Mouse (Mus musculus) hindbrain, embryonic 16.5 days (tissue): ENCODE measurements around the gene Afdn. TPM values are rescaled to one million over a fixed set of nuclear protein-coding genes. Genes with fewer than 3 reads are reported as not detected.

Source experiments
- ATAC-seq: fragments of 200-750 bp; cut with Nextera tagmentation; 2 replicates; pipeline ENCODE4 v1.8.0; 2017; ENCODE audit warnings: moderate TSS enrichment, moderate library complexity
- H3K27ac ChIP-seq: fragments of 300-500 bp; sonication (generic); 2 replicates; pipeline ENCODE4 v1.5.1; 2014; ENCODE audit warnings: low read depth, mild to moderate bottlenecking, control low read depth, low read length, moderate library complexity
- H3K27me3 ChIP-seq: fragments of 300-500 bp; sonication (generic); replicated peaks from 2 replicates; pipeline ENCODE4 v1.6.1; 2014; ENCODE audit warnings: low read length; ENCODE audit not compliant: control insufficient read depth, insufficient read depth
- H3K36me3 ChIP-seq: fragments of 300-500 bp; sonication (generic); 2 replicates; pipeline ENCODE4 v1.6.1; 2014; ENCODE audit warnings: mild to moderate bottlenecking, low read length, moderate library complexity, mixed read lengths; ENCODE audit not compliant: control insufficient read depth, insufficient read depth
- H3K4me1 ChIP-seq: fragments of 300-500 bp; sonication (generic); 2 replicates; pipeline ENCODE4 v1.6.1; 2014; ENCODE audit warnings: low read depth, low read length; ENCODE audit not compliant: control insufficient read depth, insufficient read depth
- H3K4me2 ChIP-seq: fragments of 300-500 bp; sonication (generic); 2 replicates; pipeline ENCODE4 v1.6.1; 2014; ENCODE audit warnings: mild to moderate bottlenecking, low read length, control low read depth, moderate library complexity
- H3K4me3 ChIP-seq: fragments of 300-500 bp; sonication (generic); 2 replicates; pipeline ENCODE4 v1.5.1; 2014; ENCODE audit warnings: mild to moderate bottlenecking, low read length, control low read depth, moderate library complexity
- H3K9ac ChIP-seq: fragments of 300-500 bp; sonication (generic); 2 replicates; pipeline ENCODE4 v1.6.1; 2014; ENCODE audit warnings: low read depth, mild to moderate bottlenecking, control low read depth, low read length, moderate library complexity
- H3K9me3 ChIP-seq: fragments of 300-500 bp; sonication (generic); 2 replicates; pipeline ENCODE4 v1.6.1; 2014; ENCODE audit warnings: mild to moderate bottlenecking, low read length, moderate library complexity; ENCODE audit not compliant: control insufficient read depth
- WGBS: fragments of 180-500 bp; shearing (Covaris S2); extraction: QIAGEN DNeasy Blood & Tissue Kit; methylation state at CpG from one replicate; pipeline ENCODE4 v1.1.7; 2014; 5-methylcytosine and 5-hydroxymethylcytosine counted together
- polyA plus RNA-seq: library from polyadenylated mRNA; unstranded; fragments of >200 nt; fragmentation: Nextera tagmentation; extraction: Ambion mirVana; gene quantifications from 2 replicates; pipeline ENCODE4 v1.2.1, GENCODE M21; 2015

Afdn gene
- polyA plus RNA-seq, 1 experiment from 2014 or later, result 78.5 TPM

DNA sequence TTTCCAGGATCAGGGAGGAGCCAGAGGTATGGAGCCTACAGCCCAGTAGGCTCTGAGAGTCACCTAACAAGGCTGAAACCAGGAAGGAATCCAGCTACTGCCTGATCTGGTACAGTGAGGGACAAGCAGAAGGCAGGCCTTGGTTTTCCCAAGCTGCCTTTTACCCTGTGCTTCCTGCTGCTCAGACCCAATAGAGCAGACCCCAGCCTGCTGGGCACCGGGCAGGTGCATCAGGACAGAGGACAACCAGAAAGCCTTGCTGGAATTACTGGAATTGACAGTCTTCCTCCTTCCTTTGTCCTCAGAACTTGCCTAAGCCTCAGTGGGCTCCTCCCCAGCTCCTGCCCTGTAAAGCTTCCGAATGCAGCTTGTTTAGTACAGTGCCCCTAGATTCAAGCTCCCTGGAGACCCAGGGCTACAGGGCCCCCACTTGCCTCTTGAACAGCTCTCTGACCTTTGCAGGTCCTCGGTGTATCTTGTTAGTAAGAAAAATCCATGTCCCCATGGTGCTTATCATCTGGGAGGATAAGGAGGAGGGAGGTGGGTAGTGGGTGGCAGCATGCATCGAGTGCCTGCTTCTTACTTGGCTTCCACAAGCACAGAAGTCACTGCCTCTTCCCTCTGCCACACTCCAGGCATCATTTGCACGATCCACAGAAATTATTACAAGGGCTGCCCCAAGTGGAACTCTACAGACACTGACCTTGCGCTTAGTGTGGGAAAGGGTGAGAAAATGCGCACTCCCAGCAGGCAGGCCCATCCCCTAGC, 17.2 kb upstream of the Afdn start:
- Histone ChIP-seq H3K9me3 (no peaks in the 10 kb centered on the region), H3K4me3 (no peak overlapping the region), H3K27ac (no peak overlapping the region), H3K9ac (no peak overlapping the region), H3K4me1 (peaks cover 5% of the 10 kb centered on the region), H3K4me2 (no peak overlapping the region), H3K27me3 (no peaks in the 10 kb centered on the region), H3K36me3 (no peaks in the 10 kb centered on the region)
- 0 out of 2 replicates have a peak, but pooled peaks have one; percentile 18 for ATAC-seq
- 50% methylated on average over 7 of the region's 7 CpGs for WGBS

GRCm38 (mm10) chr17:13743709-13744079, 16.6 kb upstream of the Afdn start:
- ATAC-seq, result no peak

GRCm38 (mm10) chr17:13744219-13744618, 16.1 kb upstream of the Afdn start:
- ATAC-seq, result no peak
- H3K36me3 ChIP-seq, result no peaks in the 10 kb centered on the region
- WGBS, result 72% methylated on average over 6 of the region's 6 CpGs
- no peak overlapping the region for H3K4me3 ChIP-seq
- no peaks in the 10 kb centered on the region for H3K27me3 ChIP-seq
- H3K4me1 ChIP-seq, result peaks cover 5% of the 10 kb centered on the region
- H3K4me2 ChIP-seq, result no peak overlapping the region
- H3K9ac ChIP-seq, result no peak overlapping the region
- H3K9me3 ChIP-seq, result no peaks in the 10 kb centered on the region
- no peak overlapping the region for H3K27ac ChIP-seq

More at GRCm38 (mm10) chr17:13743709-13744079, 16.6 kb upstream of the Afdn start:
- peaks cover 5% of the 10 kb centered on the region for H3K4me1 ChIP-seq
- no peak overlapping the region for H3K9ac ChIP-seq
- H3K4me3 ChIP-seq, result no peak overlapping the region
- WGBS, result 52% methylated on average over 5 of the region's 5 CpGs
- no peak overlapping the region for H3K27ac ChIP-seq
- H3K4me2 ChIP-seq, result no peak overlapping the region
- no peaks in the 10 kb centered on the region for H3K9me3 ChIP-seq
- H3K27me3 ChIP-seq, result no peaks in the 10 kb centered on the region
- H3K36me3 ChIP-seq, result no peaks in the 10 kb centered on the region

DNA sequence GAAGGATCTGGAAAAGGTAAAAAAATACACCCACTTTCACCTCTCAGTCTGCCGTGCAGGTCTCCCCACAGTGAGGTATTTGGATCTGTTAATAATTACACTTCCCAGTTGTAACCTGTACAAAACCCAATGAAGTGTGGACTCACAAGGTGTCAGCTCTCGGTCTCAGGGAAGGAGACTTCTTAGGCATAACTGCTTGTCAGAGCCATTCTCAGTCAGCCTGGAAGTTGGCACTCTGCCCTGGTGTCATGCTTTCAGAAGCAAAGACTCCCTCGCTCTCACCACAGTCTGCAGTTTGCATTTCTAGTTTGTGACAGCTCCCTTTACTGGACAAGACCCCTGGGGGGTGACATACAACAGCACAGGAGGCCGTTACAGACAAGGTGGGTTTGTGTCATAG, 15.5 kb upstream of the Afdn start:
- WGBS, result 31% methylated on average over 4 of the region's 4 CpGs
- Histone ChIP-seq H3K4me3 (no peak overlapping the region), H3K4me1 (peaks cover 5% of the 10 kb centered on the region), H3K27me3 (no peaks in the 10 kb centered on the region), H3K9ac (no peak overlapping the region), H3K4me2 (no peak overlapping the region), H3K9me3 (no peaks in the 10 kb centered on the region), H3K36me3 (no peaks in the 10 kb centered on the region), H3K27ac (no peak overlapping the region)
- ATAC-seq, result peak; percentile 40

- Histone ChIP-seq H3K27me3 (no peaks in the 10 kb centered on the region), H3K4me3 (no peak overlapping the region), H3K9ac (no peak overlapping the region), H3K27ac (no peak overlapping the region), H3K9me3 (no peaks in the 10 kb centered on the region), H3K4me1 (peaks cover 5% of the 10 kb centered on the region), H3K36me3 (no peaks in the 10 kb centered on the region), H3K4me2 (no peak overlapping the region)
- peak; percentile 73 for ATAC-seq
- 50% methylated on average over 2 of the region's 2 CpGs for WGBS
These were observed 15.0 kb upstream of the Afdn start for GRCm38 (mm10) chr17:13745373-13745772.

DNA sequence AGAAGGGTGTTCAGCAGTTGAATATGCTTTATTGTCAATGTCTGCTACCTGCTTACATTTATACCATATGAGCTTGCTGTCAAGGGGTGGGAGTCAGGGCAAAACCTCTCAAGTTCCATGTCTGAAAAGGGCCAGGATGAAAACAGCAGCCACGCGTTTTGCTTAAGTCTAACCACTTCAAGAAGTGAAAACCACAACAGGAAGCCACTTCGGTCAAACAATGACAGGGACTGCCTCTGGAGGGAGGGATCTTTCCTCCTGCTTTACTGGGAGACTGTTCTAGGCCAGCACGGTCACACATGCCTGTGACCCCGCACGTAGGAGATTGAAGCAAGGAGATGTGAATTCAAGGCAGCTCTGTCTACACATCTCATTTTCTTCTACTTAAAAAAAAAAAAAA, 14.0 kb upstream of the Afdn start:
- Histone ChIP-seq H3K4me1 (peaks cover 5% of the 10 kb centered on the region), H3K27ac (no peak overlapping the region), H3K9me3 (no peaks in the 10 kb centered on the region), H3K4me2 (no peak overlapping the region), H3K27me3 (no peaks in the 10 kb centered on the region), H3K36me3 (no peaks in the 10 kb centered on the region), H3K4me3 (no peak overlapping the region), H3K9ac (no peak overlapping the region)
- WGBS, result 70% methylated on average over 6 of the region's 6 CpGs
- no peak for ATAC-seq

GRCm38 (mm10) chr17:13747681-13748080, 12.7 kb upstream of the Afdn start:
- H3K9me3 ChIP-seq, result no peaks in the 10 kb centered on the region
- peaks cover 5% of the 10 kb centered on the region for H3K4me1 ChIP-seq
- no peak overlapping the region for H3K27ac ChIP-seq
- H3K4me2 ChIP-seq, result no peak overlapping the region
- ATAC-seq, result no peak
- H3K27me3 ChIP-seq, result no peaks in the 10 kb centered on the region
- H3K36me3 ChIP-seq, result no peaks in the 10 kb centered on the region
- H3K4me3 ChIP-seq, result no peak overlapping the region
- 90% methylated on average over 9 of the region's 9 CpGs for WGBS
- H3K9ac ChIP-seq, result no peak overlapping the region

DNA sequence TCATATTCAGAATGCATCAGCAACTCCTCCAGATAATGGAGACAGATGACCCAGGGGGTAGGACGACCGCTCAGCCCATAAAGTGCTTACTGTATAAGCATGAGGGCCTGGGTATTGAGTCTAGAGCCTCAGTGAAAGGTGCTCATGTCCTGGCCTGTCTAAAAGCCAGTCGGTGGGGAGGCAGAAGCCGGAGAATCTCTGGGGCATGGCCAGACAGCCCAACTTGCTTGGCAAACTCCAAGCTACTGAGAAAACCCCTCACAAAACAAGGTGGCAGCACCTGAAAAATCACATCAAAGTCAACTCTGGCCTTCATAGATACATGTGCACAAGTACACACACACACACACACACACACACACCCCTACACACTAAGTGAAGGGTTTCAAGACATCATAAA, 11.3 kb upstream of the Afdn start:
- Histone ChIP-seq H3K9me3 (no peaks in the 10 kb centered on the region), H3K27me3 (no peaks in the 10 kb centered on the region), H3K4me3 (no peak overlapping the region), H3K36me3 (no peaks in the 10 kb centered on the region), H3K27ac (no peak overlapping the region), H3K9ac (no peak overlapping the region), H3K4me2 (no peak overlapping the region), H3K4me1 (peaks cover 5% of the 10 kb centered on the region)
- no peak for ATAC-seq
- 86% methylated on average over 4 of the region's 4 CpGs for WGBS

DNA sequence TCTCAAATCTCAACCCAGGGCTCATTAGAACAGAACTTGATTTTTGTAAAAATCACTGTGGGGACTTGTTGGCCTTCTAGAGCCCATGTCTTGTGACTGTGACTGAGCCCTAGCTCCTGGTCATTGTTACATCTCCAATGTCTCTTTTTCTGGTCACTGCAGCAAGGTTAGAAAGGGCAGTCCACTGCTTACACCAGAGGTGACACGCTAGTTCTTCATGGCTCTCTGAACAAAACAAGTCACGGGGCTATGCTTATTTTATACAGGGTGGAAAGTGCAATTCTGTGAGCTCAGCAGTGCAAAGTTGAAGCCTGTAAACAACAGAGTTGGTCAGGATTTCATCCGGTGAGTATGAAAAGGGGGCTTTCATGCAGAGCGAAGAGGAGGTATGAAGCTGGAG, 6.4 kb upstream of the Afdn start:
- Histone ChIP-seq H3K27ac (no peak overlapping the region), H3K4me1 (peaks cover 10% of the 10 kb centered on the region), H3K9me3 (no peaks in the 10 kb centered on the region), H3K9ac (no peak overlapping the region), H3K27me3 (no peaks in the 10 kb centered on the region), H3K4me3 (no peak overlapping the region), H3K4me2 (no peak overlapping the region), H3K36me3 (no peaks in the 10 kb centered on the region)
- ATAC-seq, result no peak
- 66% methylated on average over 4 of the region's 4 CpGs for WGBS
